Mouse (Mus musculus) hindbrain, embryonic 15.5 days (tissue): Measurements from ENCODE around the gene Egfr. TPM values are rescaled to one million over a fixed set of nuclear protein-coding genes. Genes with fewer than 3 reads are reported as not detected.
A peak's percentile ranks its signal among the peaks of the same experiment; 100 is the strongest.

ENCODE experiments used
- ATAC-seq: fragments of 200-750 bp; cut with Nextera tagmentation; 2 replicates; pipeline ENCODE4 v1.8.0; 2017; ENCODE audit warnings: low read depth, moderate number of reproducible peaks, moderate TSS enrichment; ENCODE audit not compliant: low FRiP score
- H3K27ac ChIP-seq: fragments of 300-500 bp; sonication (generic); replicated peaks from 2 replicates; pipeline ENCODE4 v1.5.1; 2015; ENCODE audit warnings: mild to moderate bottlenecking, inconsistent platforms
- H3K27me3 ChIP-seq: fragments of 300-500 bp; sonication (generic); 2 replicates; pipeline ENCODE4 v1.6.1; 2015; ENCODE audit warnings: control low read depth, inconsistent platforms
- H3K36me3 ChIP-seq: fragments of 300-500 bp; sonication (generic); 2 replicates; pipeline ENCODE4 v1.6.1; 2015; ENCODE audit warnings: control low read depth, inconsistent platforms
- H3K4me1 ChIP-seq: fragments of 300-500 bp; sonication (generic); replicated peaks from 2 replicates; pipeline ENCODE4 v1.6.1; 2015; ENCODE audit warnings: control low read depth, inconsistent platforms
- H3K4me2 ChIP-seq: fragments of 300-500 bp; sonication (generic); 2 replicates; pipeline ENCODE4 v1.6.1; 2015; ENCODE audit warnings: moderate library complexity, mild to moderate bottlenecking, inconsistent platforms
- H3K4me3 ChIP-seq: fragments of 300-500 bp; sonication (generic); 2 replicates; pipeline ENCODE4 v1.5.1; 2015; ENCODE audit warnings: mild to moderate bottlenecking, inconsistent platforms
- H3K9ac ChIP-seq: fragments of 300-500 bp; sonication (generic); 2 replicates; pipeline ENCODE4 v1.6.1; 2015; ENCODE audit warnings: inconsistent platforms
- H3K9me3 ChIP-seq: fragments of 300-500 bp; sonication (generic); 2 replicates; pipeline ENCODE4 v1.6.1; 2016; ENCODE audit warnings: control low read depth, inconsistent platforms
- WGBS: fragments of 180-500 bp; shearing (Covaris S2); methylation state at CpG from one replicate; pipeline ENCODE4 v1.1.7; 2015; 5-methylcytosine and 5-hydroxymethylcytosine counted together
- polyA plus RNA-seq: library from polyadenylated mRNA; unstranded; fragments of >200 nt; fragmentation: Nextera tagmentation; extraction: Ambion mirVana; gene quantifications from 2 replicates; pipeline ENCODE4 v1.2.1, GENCODE M21; 2015

The Egfr gene
- polyA plus RNA-seq, 1 experiment from 2014 or later = 7.3 TPM

- Histone ChIP-seq H3K9me3 (no peaks in the 10 kb centered on the region), H3K9ac (peak overlapping the region; percentile 50), H3K4me2 (peak overlapping the region; percentile 87), H3K27ac (no peak overlapping the region), H3K4me1 (peaks cover 13% of the 10 kb centered on the region; the same call in 1 of the 2 replicates), H3K4me3 (peak overlapping the region; percentile 61), H3K36me3 (no peaks in the 10 kb centered on the region), H3K27me3 (no peaks in the 10 kb centered on the region)
- 7% methylated on average over 9 of the region's 9 CpGs for WGBS
- ATAC-seq = no peak
Measured at GRCm38 (mm10) chr11:16951761-16952010, 199.7 kb downstream of the Egfr start.

GRCm38 (mm10) chr11:16956115-16956862 lies 204.3 kb downstream of the Egfr start:
- WGBS = 90% methylated on average over 6 of the region's 6 CpGs
- no peaks in the 10 kb centered on the region for H3K27me3 ChIP-seq
- no peaks in the 10 kb centered on the region for H3K36me3 ChIP-seq
- H3K4me2 ChIP-seq = no peak overlapping the region
- no peak overlapping the region for H3K27ac ChIP-seq
- no peaks in the 10 kb centered on the region for H3K9me3 ChIP-seq
- H3K4me3 ChIP-seq = no peak overlapping the region
- H3K4me1 ChIP-seq = peaks cover 8% of the 10 kb centered on the region; the same call in 1 of the 2 replicates
- no peak overlapping the region for H3K9ac ChIP-seq
- ATAC-seq = no peak

GRCm38 (mm10) chr11:16957030-16957429 lies 205.0 kb downstream of the Egfr start:
- Histone ChIP-seq H3K4me3 (no peak overlapping the region), H3K4me2 (no peak overlapping the region), H3K9me3 (no peaks in the 10 kb centered on the region), H3K9ac (no peak overlapping the region), H3K36me3 (no peaks in the 10 kb centered on the region), H3K4me1 (0 out of 2 replicates have a peak, but pooled peaks cover 2% of the 10 kb centered on the region), H3K27me3 (no peaks in the 10 kb centered on the region), H3K27ac (no peak overlapping the region)
- no peak for ATAC-seq
- 96% methylated on average over 6 of the region's 6 CpGs for WGBS

GRCm38 (mm10) chr11:16958520-16958919 lies 206.5 kb downstream of the Egfr start:
- H3K9ac ChIP-seq = no peak overlapping the region
- H3K4me1 ChIP-seq = no peaks in the 10 kb centered on the region
- no peak for ATAC-seq
- H3K4me3 ChIP-seq = no peak overlapping the region
- no peak overlapping the region for H3K27ac ChIP-seq
- no peak overlapping the region for H3K4me2 ChIP-seq
- no peaks in the 10 kb centered on the region for H3K9me3 ChIP-seq
- 90% methylated on average over 1 of the region's 1 CpGs for WGBS
- no peaks in the 10 kb centered on the region for H3K27me3 ChIP-seq
- no peaks in the 10 kb centered on the region for H3K36me3 ChIP-seq

Other genes starting within 250 kb of the Egfr start
- gene Sec61g, start 243.7 kb upstream of the Egfr start, polyA plus RNA-seq = 30.1 and 34.6 TPM in 2 replicates
- gene Fbxo48, start 199.2 kb downstream of the Egfr start, polyA plus RNA-seq = 0.43 and 0.62 TPM in 2 replicates